Mouse (Mus musculus) adrenal gland, adult (tissue): ENCODE data around the gene Wbp2.
"Not testable (repeated sequence)": the region's sequence is repeated elsewhere in the genome, so short reads cannot be mapped to it uniquely, and the experiment has no call there.

Experiments
- DNase-seq, 2 experiments: peaks; one replicate each; pipeline ENCODE4 v3.0.0; 2022 to 2023; ENCODE audit warnings: low spot score in 1 of 2; ENCODE audit not compliant: inconsistent age in 2 of 2

Gene Wbp2

DNA sequence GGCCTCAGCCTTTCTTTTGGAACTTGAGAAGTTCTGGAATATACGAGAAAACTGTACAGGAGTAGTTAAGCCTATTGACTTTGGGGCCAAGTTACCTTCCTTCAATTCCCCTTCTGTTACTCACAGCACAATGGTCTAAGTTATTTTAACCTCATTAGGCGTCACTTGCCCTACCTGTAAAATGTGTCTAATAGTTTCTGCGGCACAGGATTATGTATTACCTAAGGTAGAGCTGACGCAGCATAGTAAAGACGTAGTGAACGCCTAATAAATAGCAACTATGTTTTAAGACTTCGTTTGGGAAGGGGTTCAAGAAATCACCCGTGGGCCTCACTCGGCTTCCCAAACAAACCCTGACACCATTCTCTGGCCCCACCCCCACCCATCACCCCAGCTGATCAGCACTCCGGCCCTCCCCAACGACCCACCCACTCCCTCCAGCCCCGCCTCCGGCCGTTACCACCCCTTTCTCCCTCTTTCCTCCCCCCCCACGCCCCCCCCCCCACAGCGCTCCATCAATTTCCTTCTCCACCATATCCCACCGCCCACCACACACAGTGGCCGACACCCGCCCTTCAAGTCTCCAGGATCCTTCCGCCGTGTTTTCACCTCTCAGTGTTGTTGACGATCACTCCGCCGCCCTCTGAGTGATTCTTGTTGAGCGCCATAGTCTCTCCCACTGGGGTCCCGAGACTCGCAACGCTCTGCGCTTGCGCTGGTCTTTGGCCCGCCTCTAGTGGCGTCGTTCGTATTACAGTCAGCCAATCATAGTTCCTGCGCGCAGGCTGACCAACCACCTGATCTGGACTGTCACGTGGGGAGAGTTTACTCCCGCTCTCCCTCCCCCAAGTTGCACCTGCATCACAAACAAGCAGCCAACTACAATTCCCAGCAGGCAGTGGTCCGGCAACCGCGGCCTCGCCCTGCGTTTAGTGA lies at the start of gene Wbp2:
Wbp2 (minus strand) TSS at position 738 of the 936 bp plus-strand sequence.
- peak; percentile 98 to 99 for DNase-seq

DNA sequence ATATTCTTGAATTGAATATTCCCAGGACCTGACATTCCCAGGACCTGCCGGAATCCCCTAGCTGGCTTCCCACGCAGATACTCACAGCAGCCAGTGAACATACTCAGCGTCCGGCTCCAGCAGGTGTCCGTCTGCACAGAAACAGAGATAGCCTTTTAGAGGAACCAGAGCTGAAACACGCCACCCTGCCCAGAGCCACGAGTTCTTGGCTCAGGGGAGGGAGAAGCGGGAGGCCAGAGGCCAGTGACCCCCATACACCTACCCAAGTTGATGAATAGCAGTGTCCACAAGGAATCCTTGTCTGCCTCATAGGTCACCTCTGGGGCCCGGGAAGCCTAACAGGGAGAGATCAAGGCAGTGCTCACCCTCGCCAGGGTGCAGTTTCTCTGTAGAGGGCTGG lies 47.4 kb upstream of the Wbp2 start:
- no peak for DNase-seq

DNA sequence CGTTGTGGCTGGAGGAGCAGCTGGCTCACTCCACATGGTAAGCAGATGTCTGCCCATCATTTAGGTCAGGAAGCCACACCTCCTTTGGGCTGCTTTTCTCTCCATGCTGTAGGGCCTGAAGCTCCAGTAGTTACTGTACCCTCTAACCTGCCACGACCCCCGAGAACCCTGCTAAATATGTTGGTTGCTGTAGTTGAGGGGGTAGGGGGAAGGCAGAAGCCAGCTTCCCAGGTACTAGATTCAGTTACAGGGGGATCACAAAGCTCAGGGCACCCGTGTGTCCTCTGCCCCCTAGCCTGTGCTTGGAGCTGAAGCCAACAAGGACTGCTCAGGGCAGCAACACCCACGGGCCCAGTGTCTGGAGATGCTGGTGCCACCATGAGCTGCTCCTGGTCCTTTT lies 46.7 kb upstream of the Wbp2 start:
- DNase-seq: no peak

DNA sequence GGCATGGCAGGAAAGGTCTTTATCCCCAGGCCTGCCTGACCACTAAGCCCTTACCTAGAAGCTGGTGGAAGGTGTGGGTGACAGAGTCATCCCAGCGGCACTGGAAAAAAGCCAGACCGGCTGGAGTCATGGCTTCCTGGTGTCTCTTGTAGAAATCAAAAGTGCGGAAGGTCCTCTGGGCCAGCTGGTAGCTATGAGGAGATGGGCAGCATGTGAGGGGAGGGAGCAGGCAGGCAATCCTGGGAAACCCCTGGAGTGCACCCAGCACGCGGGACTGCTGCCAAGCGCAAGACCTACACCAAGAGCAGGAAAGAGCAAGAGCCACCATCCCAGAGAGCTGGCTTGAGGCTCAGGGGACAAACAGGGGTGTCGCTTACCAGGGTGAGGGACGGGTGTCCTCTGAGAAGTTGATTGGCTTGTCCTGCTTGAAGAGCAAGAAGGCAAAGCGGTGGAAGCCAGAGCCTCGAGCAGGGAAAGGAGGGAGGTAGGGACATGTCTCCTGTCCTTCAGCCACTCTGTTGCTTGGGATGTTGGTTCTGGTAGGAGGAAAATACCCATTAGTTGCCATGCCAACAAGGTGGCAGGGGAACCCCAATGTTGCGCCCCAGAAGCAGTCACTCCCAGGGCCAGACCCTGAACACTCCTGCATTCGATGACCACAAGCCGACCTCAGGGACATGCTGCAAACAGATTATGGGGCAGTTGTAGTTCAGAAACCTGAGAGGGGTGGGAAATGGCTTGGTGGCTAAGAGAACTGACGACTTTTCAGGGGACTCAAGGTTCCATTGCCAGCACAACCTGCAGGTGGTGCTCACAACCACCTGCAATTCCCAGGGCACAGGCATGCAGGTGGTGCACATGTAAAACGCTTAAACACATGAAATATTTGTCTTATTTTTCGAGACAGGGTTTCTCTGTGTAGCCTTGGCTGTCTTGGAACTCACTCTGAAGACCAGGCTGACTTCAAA lies 45.9 kb upstream of the Wbp2 start:
- peak; percentile 58 to 71 for DNase-seq

DNA sequence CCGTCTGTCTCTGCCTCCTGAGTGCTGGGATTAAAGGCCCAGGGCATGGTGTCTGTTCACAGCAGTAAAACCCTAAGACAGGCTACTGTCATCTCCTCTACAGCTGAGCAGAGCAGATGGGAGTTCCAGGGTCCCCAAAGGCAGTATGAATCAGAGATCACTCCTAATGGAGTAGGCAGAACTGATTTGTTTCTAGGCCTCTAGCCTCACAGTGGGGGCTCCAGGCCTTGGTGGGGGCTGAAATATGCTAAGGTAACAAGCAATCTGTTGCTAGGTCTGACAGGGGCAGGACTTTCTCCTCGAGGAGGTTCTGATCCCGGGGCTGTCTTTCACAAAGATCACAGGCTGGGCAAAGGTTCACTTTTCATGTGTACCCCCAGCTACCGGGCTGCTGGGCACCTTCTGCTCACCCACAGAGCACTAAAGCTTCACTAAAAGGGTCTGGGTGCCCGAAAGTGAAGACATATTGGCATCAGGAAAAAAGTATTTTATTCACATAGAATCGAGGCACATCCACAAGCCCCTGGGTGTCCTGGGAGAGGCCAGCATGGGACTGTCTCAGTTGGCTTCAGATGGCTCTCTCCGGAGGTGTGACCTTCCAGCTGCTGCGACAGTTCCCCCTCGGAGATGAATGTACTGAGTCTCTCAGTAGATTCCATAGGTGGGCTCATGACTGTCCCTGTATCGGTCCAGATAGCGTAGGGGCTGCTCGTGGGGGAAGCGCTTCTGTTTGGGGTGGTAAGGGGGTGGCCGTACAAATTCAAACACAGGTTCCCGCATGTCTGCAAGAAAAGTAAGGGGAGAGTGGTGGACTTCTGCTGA lies 44.8 kb upstream of the Wbp2 start:
- DNase-seq: peak in 1 of 2 experiments; percentile 61

DNA sequence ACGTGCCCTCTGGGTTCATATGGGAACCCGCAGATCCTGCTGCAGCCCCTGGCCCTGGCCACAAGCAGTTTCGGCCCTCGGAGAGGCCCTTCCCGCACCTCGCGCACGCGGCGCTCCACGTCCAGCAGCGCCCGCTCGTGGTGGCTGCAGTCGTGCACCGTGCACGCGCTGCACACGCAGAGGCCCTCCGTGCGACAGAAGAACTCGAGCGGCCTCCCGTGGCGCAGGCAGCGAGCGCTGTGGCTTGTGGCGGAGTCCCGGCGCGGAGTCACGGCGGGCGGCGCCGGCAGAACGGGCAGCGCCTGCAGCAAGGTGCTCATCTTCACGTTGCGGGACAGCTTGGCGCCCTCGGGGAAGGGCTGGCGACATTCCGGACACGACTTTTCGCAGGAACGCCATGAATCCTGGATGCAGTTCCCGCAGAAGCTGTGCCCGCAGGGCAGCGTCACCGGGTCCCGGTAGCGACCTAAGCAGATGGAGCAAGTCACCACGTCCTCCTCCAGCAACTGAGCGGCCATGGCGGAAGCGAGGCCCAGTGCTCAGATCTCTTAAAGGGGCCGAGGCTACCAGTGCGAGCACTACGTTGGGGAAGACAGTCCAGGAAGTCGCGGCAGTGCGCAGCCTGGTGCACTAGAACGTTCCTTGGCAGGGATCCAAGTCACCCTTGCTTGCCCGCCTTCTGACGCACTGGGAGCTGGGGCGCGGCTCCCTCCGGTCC lies 43.9 kb upstream of the Wbp2 start, which contains the start of gene Trim65:
Trim65 (minus strand) TSS at position 641 of the 718 bp plus-strand sequence.
- peak; percentile 91 to 95 for DNase-seq

DNA sequence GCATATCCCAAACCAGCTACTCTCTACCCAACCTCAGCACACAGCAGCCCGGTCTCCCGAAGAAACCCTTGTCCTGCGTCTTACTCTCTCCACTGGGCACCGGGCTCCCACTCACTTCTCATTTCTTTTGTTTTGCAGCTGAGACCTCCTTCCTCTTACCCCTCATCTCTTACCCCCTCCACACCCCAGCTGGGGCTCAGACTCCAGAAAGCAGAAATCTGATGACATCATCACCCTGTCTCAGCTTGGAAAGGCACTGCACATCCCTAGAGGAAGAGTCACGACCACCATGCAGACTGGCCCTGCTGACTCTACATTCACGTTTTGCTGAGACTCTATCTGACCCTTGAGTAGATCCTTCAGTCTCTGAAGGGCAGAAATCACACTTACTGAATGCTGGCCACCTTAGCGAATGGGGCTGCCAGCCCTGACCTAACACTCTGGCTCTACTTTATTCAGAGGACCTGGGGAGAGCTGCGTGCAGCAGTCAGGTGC lies 43.2 kb upstream of the Wbp2 start:
- DNase-seq: no peak

DNA sequence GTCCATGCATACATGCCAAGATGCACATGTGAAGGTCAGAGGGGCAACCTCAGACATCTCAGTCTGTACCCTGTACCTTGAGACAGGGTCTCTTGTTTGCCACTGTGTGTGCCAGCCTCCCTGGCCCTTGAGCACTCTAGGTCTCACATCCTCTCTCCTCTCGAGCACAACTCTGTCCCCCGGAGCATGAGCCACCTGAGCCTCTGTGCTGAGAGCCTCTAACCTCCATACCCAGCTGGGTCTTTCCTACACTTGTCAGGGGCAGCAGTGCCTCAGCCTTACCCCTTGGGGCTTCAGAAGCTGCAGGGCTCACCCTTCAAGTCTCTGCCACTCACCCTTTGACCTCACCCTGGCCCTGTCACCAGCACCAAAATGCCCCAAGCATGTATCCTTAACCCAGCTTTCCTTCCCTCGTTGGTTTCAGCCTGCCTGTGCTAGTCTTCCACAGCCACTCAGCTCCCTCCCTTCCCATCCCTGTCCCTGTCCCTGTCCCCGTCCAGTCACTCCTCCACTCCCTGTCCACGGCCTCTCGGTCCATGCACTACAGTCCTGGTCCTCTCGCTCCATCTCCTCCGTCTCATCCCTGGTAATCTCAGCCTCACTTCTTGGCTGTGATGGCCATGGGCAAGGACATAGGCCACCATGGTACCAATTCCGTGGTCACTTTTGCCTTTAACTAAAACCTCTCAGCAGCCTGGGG lies 42.4 kb upstream of the Wbp2 start:
- no peak for DNase-seq

DNA sequence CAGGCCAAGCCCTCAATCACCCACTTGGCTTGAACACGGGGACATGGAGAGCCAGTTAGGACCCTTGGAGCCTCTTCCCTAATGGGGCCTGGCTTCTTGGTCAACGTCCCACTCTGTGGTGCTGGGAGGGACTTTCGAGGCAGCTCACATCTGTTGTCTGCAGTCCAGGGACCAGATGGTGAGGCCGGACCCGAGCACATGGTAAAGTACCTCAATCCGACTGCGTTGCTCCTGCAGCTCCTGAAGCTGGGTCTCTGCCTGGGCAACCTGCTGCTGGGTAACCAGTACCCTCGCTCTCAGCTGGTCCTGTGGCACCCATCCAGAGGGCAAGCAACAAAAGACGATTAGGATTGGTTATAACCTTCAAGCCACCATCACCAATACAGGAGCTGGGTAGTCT lies 41.2 kb upstream of the Wbp2 start:
- DNase-seq: no peak

DNA sequence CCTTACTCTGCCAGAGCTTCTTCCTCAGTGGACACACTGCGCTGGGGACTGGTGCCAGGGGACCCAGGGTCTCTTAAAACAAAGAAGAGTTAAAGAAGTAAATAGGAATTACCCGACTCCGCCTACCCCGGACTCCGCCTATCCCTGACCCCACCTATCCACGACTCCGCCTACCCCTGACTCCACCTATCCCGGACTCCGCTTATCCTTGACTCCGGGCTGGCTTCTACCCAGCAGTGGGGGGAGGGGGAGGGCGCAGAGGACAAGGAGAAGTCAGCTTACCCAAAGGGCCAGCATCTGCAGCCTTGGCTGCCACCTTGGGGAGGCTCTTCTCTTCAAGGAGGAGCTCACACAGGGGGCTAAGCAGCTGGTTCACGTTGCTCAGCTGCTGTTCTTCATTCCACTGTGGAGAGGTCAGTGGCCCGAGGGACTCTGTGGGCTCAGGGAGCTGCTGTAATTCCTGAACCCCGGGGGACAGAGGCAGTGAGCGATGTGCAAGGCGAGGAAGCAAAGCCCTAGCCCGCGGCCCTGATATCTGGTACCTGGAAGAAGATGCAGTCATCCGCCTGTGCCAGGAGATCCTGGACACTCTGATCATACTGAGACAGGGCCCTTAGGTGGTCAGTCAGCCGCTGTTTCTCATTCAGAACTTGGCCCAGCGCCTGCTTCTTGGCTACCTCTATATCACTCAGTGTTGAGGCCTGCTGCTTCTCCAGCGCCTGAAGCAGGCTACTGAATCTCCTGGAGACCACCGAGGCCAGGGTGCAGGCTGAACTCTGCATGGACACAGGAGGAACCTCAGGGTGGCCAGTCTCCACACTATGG lies 40.6 kb upstream of the Wbp2 start, which contains the start of gene Trim47:
Trim47 (minus strand) TSS at position 55 of the 825 bp plus-strand sequence.
- DNase-seq: peak; percentile 86 to 93

DNA sequence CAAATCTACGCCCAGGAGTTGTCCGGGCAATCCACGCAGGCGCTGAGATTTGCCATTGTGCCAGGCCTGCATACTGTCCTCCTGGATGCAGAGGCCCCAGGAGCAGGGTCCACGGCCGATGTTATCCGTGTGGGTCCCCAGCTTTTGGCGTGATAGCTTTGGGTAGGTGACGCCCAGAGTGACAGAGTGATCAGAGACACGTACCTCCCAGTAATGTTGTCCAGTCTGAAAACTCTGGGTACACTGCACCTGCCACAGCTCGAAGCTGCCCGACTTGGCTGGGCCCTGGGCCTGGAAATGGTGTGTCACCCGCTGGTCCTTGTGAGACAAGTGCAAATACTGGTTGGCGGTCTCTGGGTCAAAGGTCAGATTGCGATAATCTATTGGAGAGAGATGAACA lies 39.5 kb upstream of the Wbp2 start:
- DNase-seq: no peak

DNA sequence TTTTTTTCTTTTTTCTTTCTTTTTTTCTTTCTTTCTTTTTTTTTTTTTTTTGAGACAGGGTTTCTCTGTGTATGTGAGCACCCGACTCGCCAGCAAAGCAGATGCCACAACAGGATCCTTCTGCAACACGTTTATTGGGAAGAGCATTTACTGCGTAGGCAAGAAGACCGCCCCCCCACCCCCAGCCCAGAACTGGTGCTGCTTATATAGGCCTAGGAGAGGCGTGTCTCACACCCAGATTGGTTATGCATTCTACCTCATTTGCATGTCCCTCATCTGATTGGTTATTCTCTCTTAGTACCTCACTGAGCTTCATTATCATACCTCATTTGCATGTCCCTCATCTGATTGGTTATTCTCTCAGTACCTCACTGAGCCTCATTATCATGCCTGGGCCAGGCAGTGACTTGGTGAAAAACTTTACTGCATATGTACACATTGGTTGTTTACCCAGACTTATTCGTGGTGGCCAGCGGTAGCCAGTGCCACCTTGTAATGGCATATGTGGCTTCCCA lies 35.0 kb upstream of the Wbp2 start:
- DNase-seq: not testable (repeated sequence)

DNA sequence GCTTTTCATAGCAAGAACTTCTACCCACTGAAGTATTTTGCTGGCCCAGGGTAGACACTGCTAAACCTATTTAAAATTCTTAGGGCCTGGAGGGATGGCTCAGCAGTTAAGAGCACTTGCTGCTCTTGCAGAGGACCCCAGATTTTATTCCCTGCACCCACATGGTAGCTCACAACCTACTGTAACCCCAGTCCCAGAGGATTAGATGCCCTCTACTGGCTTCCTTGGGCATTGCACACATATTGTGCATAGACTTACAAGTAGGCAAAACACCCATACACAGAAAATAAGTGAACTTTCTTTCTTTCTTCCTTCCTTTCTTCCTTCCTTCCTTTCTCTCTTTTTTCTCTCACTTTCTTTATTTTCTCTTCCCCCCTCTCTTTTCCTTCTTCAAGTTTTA lies 31.0 kb upstream of the Wbp2 start:
- DNase-seq: peak in 1 of 2 experiments; percentile 22

DNA sequence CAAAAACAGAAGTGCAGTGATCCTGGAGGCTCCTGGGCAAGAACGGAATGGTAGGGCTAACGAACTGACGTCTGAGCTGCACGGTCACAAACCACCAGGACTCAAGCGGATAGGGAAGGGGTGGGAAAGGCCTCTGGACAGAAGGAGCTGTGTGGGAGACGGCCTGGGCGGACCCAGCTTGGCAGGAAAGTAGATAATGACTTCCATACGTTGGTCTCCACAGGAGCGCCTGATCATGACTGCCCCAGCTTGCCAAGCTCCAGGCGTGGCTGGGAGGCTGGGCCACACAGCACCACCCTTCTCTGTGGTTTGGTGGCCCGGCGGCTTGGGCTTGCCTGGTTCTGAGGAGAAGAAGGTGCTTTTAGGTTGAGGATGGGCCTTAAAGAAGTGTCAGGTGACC lies 30.4 kb upstream of the Wbp2 start:
- no peak for DNase-seq

DNA sequence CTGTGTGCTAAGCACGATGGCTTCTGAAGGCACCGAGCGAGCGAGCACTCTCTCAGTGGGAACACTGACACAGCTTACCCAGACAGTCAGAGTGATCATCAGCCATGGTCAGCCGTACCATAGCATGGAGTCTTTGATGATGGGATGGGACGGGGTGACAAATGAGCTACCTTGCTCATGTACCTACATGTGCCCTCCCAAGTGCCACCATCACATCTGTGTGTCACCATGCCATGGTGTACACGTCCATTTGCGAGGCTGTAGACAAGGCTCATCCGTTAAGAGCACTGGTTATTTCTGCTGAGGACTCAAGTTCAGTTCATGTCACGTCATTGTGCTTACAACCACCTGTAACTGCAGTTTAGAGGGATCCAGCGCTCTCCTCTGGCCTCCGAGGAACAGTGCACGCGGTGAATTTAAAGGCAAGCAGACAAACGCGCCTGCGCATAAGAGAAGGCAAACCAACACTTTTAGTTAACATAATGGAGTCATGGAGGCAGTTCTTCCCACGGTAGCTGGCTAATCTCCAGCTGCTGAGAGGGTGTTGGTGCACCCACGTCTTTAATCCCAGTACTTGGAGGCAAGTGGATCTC lies 24.9 kb upstream of the Wbp2 start:
- DNase-seq: peak in 1 of 2 experiments; percentile 32

DNA sequence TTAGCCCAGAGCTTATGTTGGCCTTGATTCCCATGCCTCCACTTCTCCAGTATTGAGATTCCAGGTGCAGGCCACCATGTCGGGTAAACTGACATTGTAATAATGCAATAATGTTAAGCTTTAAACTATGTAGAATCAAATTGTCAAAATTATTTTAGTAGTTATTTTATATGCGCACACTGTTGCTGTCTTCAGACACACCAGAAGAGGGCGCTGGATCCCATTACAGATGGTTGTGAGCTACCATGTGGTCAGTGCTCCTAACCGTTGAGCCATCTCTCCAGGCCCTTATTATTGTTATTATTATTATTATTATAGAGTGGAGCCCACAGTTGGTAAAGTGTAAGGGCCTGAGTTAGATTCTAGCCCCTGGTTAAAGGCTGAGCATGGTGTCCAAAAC lies 24.3 kb upstream of the Wbp2 start:
- DNase-seq: no peak

DNA sequence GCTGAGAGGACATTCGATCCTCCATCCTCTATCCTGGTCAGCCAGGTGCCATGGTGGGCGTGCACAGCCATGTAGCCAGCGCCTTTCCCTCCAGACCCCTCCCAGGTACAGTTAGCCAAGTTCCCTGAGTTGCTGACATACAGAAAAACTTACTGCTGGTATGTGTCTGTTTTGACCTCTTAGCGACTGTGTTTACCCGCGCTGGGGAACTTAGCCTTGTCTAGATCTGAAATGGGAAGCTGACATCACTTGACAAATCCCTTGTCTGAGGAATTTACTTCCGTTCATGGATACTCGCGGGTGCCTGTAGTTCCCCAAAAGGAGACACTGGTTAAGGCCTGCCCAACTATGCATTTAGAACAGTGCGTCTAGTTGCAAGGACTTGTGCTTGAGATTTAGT lies 23.7 kb upstream of the Wbp2 start:
- DNase-seq: no peak

DNA sequence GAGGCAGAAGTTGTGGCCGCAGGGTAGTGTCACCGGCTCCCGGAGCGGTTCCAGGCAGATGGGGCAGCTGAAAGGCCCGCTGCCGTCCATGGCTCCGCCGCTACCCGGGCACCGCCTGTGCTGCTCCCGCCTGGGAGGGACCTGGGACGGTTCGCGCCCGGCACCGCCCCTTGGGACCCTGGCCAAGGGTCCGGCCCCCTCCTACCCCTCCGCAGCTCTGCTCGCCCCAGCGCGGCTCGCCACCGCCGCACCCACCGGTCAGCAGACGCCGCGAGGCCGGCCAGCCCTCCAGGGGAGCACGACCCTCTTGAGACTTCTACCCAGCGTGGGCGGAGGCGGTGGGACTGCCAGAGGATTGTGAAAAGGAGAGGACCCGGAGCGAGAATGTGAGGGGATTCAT lies 23.3 kb upstream of the Wbp2 start:
- peak; percentile 83 to 88 for DNase-seq
